Mouse (Mus musculus): ENCODE results near the gene Mob3a. TPM values are rescaled to one million over a fixed set of nuclear protein-coding genes. Genes with fewer than 3 reads are reported as not detected.
"Not testable (repeated sequence)": the region's sequence is repeated elsewhere in the genome, so short reads cannot be mapped to it uniquely, and the experiment has no call there.

Mob3a gene
- total RNA-seq, 2 experiments from 2014 or later = 15.0 to 20.2 TPM

DNA sequence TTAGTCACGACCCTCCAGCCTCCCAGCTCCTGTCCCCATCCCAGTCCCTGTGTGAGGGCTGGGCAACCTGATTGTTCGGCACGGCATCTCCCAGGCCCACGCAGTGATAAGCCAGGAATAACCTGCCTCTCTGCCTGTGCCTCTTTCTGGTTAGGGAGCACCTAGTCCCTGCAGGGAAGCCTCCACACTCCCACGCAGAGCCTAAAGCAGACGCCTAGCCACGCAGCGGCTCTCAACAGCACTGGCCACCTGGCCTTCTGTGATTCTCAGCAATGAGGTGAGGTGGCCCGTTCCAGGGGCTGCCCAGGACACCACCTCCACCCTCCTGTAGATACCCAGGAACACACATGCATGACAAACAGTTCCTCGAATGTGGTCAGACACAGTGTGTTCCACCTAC lies 51.4 kb downstream of the Mob3a start:
- peak in 1 of 2 experiments; percentile 72 for DNase-seq (ENCODE audit: low spot score in 2 of 2)

DNA sequence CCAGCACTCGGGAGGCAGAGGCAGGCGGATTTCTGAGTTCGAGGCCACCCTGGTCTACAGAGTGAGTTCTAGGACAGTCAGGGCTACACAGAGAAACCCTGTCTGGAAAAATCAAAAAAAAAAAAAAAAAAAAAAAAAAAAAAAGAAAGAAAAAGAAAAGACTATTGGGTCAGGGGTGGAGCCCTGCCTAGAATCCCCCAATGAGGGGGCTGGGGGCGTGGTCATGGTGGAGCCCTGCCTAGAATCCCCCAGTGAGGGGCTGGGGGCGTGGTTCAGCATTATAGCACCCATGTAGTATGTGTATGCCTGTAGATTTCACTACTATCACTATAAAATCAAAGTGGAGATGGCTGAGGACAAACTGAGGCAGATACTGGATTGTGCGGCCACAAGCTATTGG lies 51.9 kb downstream of the Mob3a start:
- intact Hi-C loops (cut with DNase I); DNase-seq (ENCODE audit: low spot score in 2 of 2): not testable (repeated sequence)

More for the DNA sequence above, 51.4 kb downstream of the Mob3a start:
- intact Hi-C loops (cut with DNase I) = no loop called here

DNA sequence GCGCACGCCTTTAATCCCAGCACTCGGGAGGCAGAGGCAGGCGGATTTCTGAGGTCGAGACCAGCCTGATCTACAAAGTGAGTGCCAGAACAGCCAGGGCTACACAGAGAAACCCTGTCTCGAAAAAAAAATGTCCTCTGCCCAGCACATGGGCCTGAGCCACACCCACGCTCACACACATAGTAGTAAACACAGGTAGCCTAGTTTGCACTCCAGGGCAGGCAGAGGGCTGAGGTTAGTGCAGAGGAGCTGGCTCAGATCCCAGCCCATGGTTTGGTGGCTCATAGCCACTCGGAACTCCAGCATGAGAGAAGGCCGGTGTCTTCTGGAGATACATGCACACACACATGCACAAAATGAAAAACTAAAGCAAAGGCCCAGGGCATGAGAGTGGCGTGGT lies 54.8 kb downstream of the Mob3a start:
- intact Hi-C loops (cut with DNase I) = no loop called here
- DNase-seq (ENCODE audit: low spot score in 2 of 2) = no peak

DNA sequence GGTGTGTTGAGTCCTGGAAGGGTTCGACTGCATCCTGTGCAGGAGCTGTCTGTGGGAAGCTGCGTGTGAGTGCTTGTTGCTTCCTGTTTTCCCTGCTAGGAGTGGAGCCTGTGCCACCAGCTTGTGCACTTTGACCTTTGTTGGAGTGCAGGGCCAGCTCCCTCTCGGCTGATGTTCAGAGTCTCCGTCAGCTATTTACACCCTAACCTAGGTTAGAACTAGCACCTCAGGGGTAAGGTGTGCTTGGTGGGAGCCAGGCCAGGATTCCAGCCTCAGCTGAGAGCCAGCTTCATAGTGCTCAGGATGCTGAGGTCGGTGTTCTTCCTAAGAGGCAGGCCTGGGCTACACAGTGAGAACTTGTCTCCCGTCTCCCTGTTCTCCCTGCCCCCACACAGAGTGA lies 66.4 kb downstream of the Mob3a start:
- intact Hi-C loops (cut with DNase I) = no loop called here
- no peak for DNase-seq (ENCODE audit: low spot score in 2 of 2)

Other genes starting within 250 kb of the Mob3a start
- gene Onecut3, start 207.1 kb downstream of the Mob3a start, total RNA-seq (2021) = not detected
- under 1 TPM; 0.15 TPM for gene Atp8b3, start 162.9 kb downstream of the Mob3a start, total RNA-seq (2021)
- gene Rexo1, start 140.4 kb downstream of the Mob3a start, total RNA-seq (2021) = 10 to 100 TPM; 44.5 to 46.3 TPM
- gene Klf16, start 124.7 kb downstream of the Mob3a start, total RNA-seq (2021) = 10 to 100 TPM; 46.7 to 48.0 TPM
- gene Abhd17a, start 111.6 kb downstream of the Mob3a start, total RNA-seq (2021) = 100 to 1,000 TPM; 212 to 220 TPM
- 10 to 100 TPM; 35.8 to 39.3 TPM for gene Scamp4, start 99.1 kb downstream of the Mob3a start, total RNA-seq (2021)
- 1 to 10 TPM; 2.8 TPM for gene Adat3, start 99.1 kb downstream of the Mob3a start, total RNA-seq (2021)
- 1 to 10 TPM; 2.6 to 2.8 TPM for gene Gm49322, start 96.0 kb downstream of the Mob3a start, total RNA-seq (2021)
- gene Csnk1g2, start 79.1 kb downstream of the Mob3a start, total RNA-seq (2021) = 100 to 1,000 TPM; 188 to 196 TPM
- gene Btbd2, start 44.9 kb downstream of the Mob3a start, total RNA-seq (2021) = 10 to 100 TPM; 88.3 to 93.5 TPM
- 10 to 100 TPM; 38.4 to 46.7 TPM for gene Mknk2, start 23.9 kb downstream of the Mob3a start, total RNA-seq (2021)
- 10 to 100 TPM; 52.8 to 55.3 TPM for gene Izumo4, start 207 bp upstream of the Mob3a start, total RNA-seq (2021)
- 100 to 1,000 TPM; 143 to 147 TPM for gene Ap3d1, start 40.3 kb upstream of the Mob3a start, total RNA-seq (2021)
- 10 to 100 TPM; 59.1 to 66.7 TPM for gene Dot1l, start 53.2 kb upstream of the Mob3a start, total RNA-seq (2021)
- 10 to 100 TPM; 42.7 to 43.6 TPM for gene Sf3a2, start 96.2 kb upstream of the Mob3a start, total RNA-seq (2021)
- gene Plekhj1, start 96.6 kb upstream of the Mob3a start, total RNA-seq (2021) = 10 to 100 TPM; 60.0 to 62.8 TPM
- 1 to 10 TPM; 1.6 to 1.9 TPM for gene Amh, start 103.3 kb upstream of the Mob3a start, total RNA-seq (2021)
- 1 to 10 TPM; 2.5 to 2.9 TPM for gene Jsrp1, start 111.5 kb upstream of the Mob3a start, total RNA-seq (2021)
- 100 to 1,000 TPM; 433 to 483 TPM for gene Oaz1, start 124.7 kb upstream of the Mob3a start, total RNA-seq (2021)
- gene Lingo3, start 142.1 kb upstream of the Mob3a start, total RNA-seq (2021) = 10 to 100 TPM; 30.0 to 33.0 TPM
- 10 to 100 TPM; 46.4 to 52.7 TPM for gene Lsm7, start 153.2 kb upstream of the Mob3a start, total RNA-seq (2021)
- gene Sppl2b, start 153.3 kb upstream of the Mob3a start, total RNA-seq (2021) = 10 to 100 TPM; 81.8 to 89.3 TPM
- gene Tmprss9, start 169.9 kb upstream of the Mob3a start, total RNA-seq (2021) = under 1 TPM; 0.13 to 0.18 TPM
- gene Timm13, start 199.0 kb upstream of the Mob3a start, total RNA-seq (2021) = 100 to 1,000 TPM; 145 to 157 TPM
- 10 to 100 TPM; 19.7 to 20.1 TPM for gene Lmnb2, start 216.3 kb upstream of the Mob3a start, total RNA-seq (2021)
- gene Gadd45b, start 228.1 kb upstream of the Mob3a start, total RNA-seq (2021) = 10 to 100 TPM; 11.9 to 12.5 TPM

All from left cerebral cortex, postnatal 14 days (tissue).